Mouse (Mus musculus) midbrain, embryonic 16.5 days (tissue): ENCODE measurements around the gene Rpl9-ps1. TPM values are rescaled to one million over a fixed set of nuclear protein-coding genes. Genes with fewer than 3 reads are reported as not detected.

Experiments used
- ATAC-seq: fragments of 200-750 bp; cut with Nextera tagmentation; 2 replicates; pipeline ENCODE4 v1.8.0; 2017; ENCODE audit warnings: moderate TSS enrichment
- H3K27ac ChIP-seq: fragments of 300-500 bp; sonication (generic); 2 replicates; pipeline ENCODE4 v1.5.1; 2014; ENCODE audit warnings: mild to moderate bottlenecking, low read length, mixed read lengths
- H3K27me3 ChIP-seq: fragments of 300-500 bp; sonication (generic); 2 replicates; pipeline ENCODE4 v1.6.1; 2014; ENCODE audit warnings: low read depth, low read length, mixed read lengths; ENCODE audit not compliant: control insufficient read depth, insufficient read depth
- H3K36me3 ChIP-seq: fragments of 300-500 bp; sonication (generic); 2 replicates; pipeline ENCODE4 v1.6.1; 2014; ENCODE audit warnings: mild to moderate bottlenecking, low read length, moderate library complexity, mixed read lengths; ENCODE audit not compliant: control insufficient read depth, insufficient read depth
- H3K4me1 ChIP-seq: fragments of 300-500 bp; sonication (generic); 2 replicates; pipeline ENCODE4 v1.6.1; 2014; ENCODE audit warnings: mild to moderate bottlenecking, low read length, mixed read lengths; ENCODE audit not compliant: control insufficient read depth, insufficient read depth
- H3K4me2 ChIP-seq: fragments of 300-500 bp; sonication (generic); 2 replicates; pipeline ENCODE4 v1.6.1; 2014; ENCODE audit warnings: mild to moderate bottlenecking, low read length, mixed read lengths
- H3K4me3 ChIP-seq: fragments of 300-500 bp; sonication (generic); 2 replicates; pipeline ENCODE4 v1.5.1; 2014; ENCODE audit warnings: low read depth, mild to moderate bottlenecking, low read length, moderate library complexity, mixed read lengths
- H3K9ac ChIP-seq: fragments of 300-500 bp; sonication (generic); 2 replicates; pipeline ENCODE4 v1.6.1; 2014; ENCODE audit warnings: low read depth, low read length, mixed read lengths
- H3K9me3 ChIP-seq: fragments of 300-500 bp; sonication (generic); replicated peaks from 2 replicates; pipeline ENCODE4 v1.6.1; 2014; ENCODE audit warnings: mild to moderate bottlenecking, low read length, mixed read lengths; ENCODE audit not compliant: control insufficient read depth, poor library complexity, severe bottlenecking
- WGBS: fragments of 180-500 bp; shearing (Covaris S2); extraction: QIAGEN DNeasy Blood & Tissue Kit; methylation state at CpG from one replicate; pipeline ENCODE4 v1.1.7; 2014; 5-methylcytosine and 5-hydroxymethylcytosine counted together
- polyA plus RNA-seq: library from polyadenylated mRNA; unstranded; fragments of >200 nt; fragmentation: Nextera tagmentation; extraction: Ambion mirVana; gene quantifications from 2 replicates; pipeline ENCODE4 v1.2.1, GENCODE M21; 2015

The Rpl9-ps1 gene
- polyA plus RNA-seq = not detected in 2 replicates

- no peak for ATAC-seq
- Histone ChIP-seq H3K4me3 (no peak within 1 kb of the TSS), H3K36me3 (no peaks in the 10 kb centered on the region), H3K9me3 (no peaks in the 10 kb centered on the region; the same call in 1 of the 2 replicates), H3K27me3 (no peaks in the 10 kb centered on the region), H3K9ac (no peak within 1 kb of the TSS), H3K27ac (no peak within 1 kb of the TSS), H3K4me2 (no peak within 1 kb of the TSS), H3K4me1 (no peaks in the 10 kb centered on the region)
- WGBS = 84% methylated on average over 1 of the region's 1 CpGs
Observed at GRCm38 (mm10) chr11:83645521-83645920, at the start of gene Rpl9-ps1. Gene Rpl9-ps1, minus strand, starts transcription at chr11:83645621.

- Histone ChIP-seq H3K27ac (no peak overlapping the region), H3K4me1 (no peaks in the 10 kb centered on the region), H3K9me3 (no peaks in the 10 kb centered on the region), H3K36me3 (no peaks in the 10 kb centered on the region), H3K27me3 (no peaks in the 10 kb centered on the region), H3K4me3 (no peak overlapping the region), H3K9ac (no peak overlapping the region), H3K4me2 (no peak overlapping the region)
- no peak for ATAC-seq
- 58% methylated on average over 1 of the region's 1 CpGs for WGBS
Observed at GRCm38 (mm10) chr11:83692008-83692407, 46.6 kb upstream of the Rpl9-ps1 start.

- 89% methylated on average over 1 of the region's 1 CpGs for WGBS
- H3K27ac ChIP-seq = no peak overlapping the region
- H3K4me1 ChIP-seq = no peaks in the 10 kb centered on the region
- H3K4me3 ChIP-seq = no peak overlapping the region
- H3K4me2 ChIP-seq = no peak overlapping the region
- H3K36me3 ChIP-seq = no peaks in the 10 kb centered on the region
- H3K27me3 ChIP-seq = no peaks in the 10 kb centered on the region
- no peak for ATAC-seq
- H3K9me3 ChIP-seq = no peaks in the 10 kb centered on the region
- no peak overlapping the region for H3K9ac ChIP-seq
Observed at GRCm38 (mm10) chr11:83689918-83690317, 44.5 kb upstream of the Rpl9-ps1 start.

GRCm38 (mm10) chr11:83675665-83676064 lies 30.2 kb upstream of the Rpl9-ps1 start:
- Histone ChIP-seq H3K9ac (no peak overlapping the region), H3K36me3 (no peaks in the 10 kb centered on the region), H3K4me3 (no peak overlapping the region), H3K4me2 (no peak overlapping the region), H3K9me3 (no peaks in the 10 kb centered on the region), H3K4me1 (no peaks in the 10 kb centered on the region), H3K27me3 (no peaks in the 10 kb centered on the region), H3K27ac (no peak overlapping the region)
- 85% methylated on average over 1 of the region's 1 CpGs for WGBS
- ATAC-seq = no peak

- Histone ChIP-seq H3K4me2 (no peak overlapping the region), H3K4me1 (no peaks in the 10 kb centered on the region), H3K36me3 (no peaks in the 10 kb centered on the region), H3K27ac (no peak overlapping the region), H3K4me3 (no peak overlapping the region), H3K9me3 (no peaks in the 10 kb centered on the region), H3K27me3 (no peaks in the 10 kb centered on the region), H3K9ac (no peak overlapping the region)
- no peak for ATAC-seq
Observed at GRCm38 (mm10) chr11:83671743-83672142, 26.3 kb upstream of the Rpl9-ps1 start.

- Histone ChIP-seq H3K27ac (no peak overlapping the region), H3K9ac (no peak overlapping the region), H3K27me3 (no peaks in the 10 kb centered on the region), H3K36me3 (no peaks in the 10 kb centered on the region), H3K9me3 (no peaks in the 10 kb centered on the region), H3K4me2 (no peak overlapping the region), H3K4me3 (no peak overlapping the region), H3K4me1 (no peaks in the 10 kb centered on the region)
- WGBS = 89% methylated on average over 5 of the region's 5 CpGs
- no peak for ATAC-seq
Observed at GRCm38 (mm10) chr11:83663532-83663931, 18.1 kb upstream of the Rpl9-ps1 start.

- no peaks in the 10 kb centered on the region for H3K36me3 ChIP-seq
- H3K4me3 ChIP-seq = no peak within 1 kb of the TSS
- no peak for ATAC-seq
- H3K27ac ChIP-seq = no peak within 1 kb of the TSS
- H3K9me3 ChIP-seq = no peaks in the 10 kb centered on the region
- no peaks in the 10 kb centered on the region for H3K27me3 ChIP-seq
- H3K4me2 ChIP-seq = no peak within 1 kb of the TSS
- no peak within 1 kb of the TSS for H3K9ac ChIP-seq
- no peaks in the 10 kb centered on the region for H3K4me1 ChIP-seq
- WGBS = 81% methylated on average over 6 of the region's 6 CpGs
Observed at GRCm38 (mm10) chr11:83662204-83662603, 16.8 kb upstream of the Rpl9-ps1 start, which contains the start of gene Ccl4. Gene Ccl4, plus strand, starts transcription at chr11:83662584.

- 82% methylated on average over 6 of the region's 6 CpGs for WGBS
- Histone ChIP-seq H3K27ac (no peak overlapping the region), H3K4me2 (no peak overlapping the region), H3K27me3 (no peaks in the 10 kb centered on the region), H3K36me3 (no peaks in the 10 kb centered on the region), H3K4me3 (no peak overlapping the region), H3K9ac (no peak overlapping the region), H3K9me3 (no peaks in the 10 kb centered on the region), H3K4me1 (no peaks in the 10 kb centered on the region)
- ATAC-seq = no peak
Observed at GRCm38 (mm10) chr11:83658797-83659196, 13.4 kb upstream of the Rpl9-ps1 start.

- no peaks in the 10 kb centered on the region for H3K36me3 ChIP-seq
- no peak overlapping the region for H3K27ac ChIP-seq
- H3K4me1 ChIP-seq = no peaks in the 10 kb centered on the region
- H3K4me2 ChIP-seq = no peak overlapping the region
- WGBS = 92% methylated on average over 3 of the region's 3 CpGs
- H3K9me3 ChIP-seq = no peaks in the 10 kb centered on the region
- no peak for ATAC-seq
- H3K9ac ChIP-seq = no peak overlapping the region
- H3K27me3 ChIP-seq = no peaks in the 10 kb centered on the region
- H3K4me3 ChIP-seq = no peak overlapping the region
Observed at GRCm38 (mm10) chr11:83657508-83657907, 12.1 kb upstream of the Rpl9-ps1 start.
